Mouse (Mus musculus) frontal cortex, adult (tissue): ENCODE measurements at regions not wholly inside any gene's neighbourhood (a gene's known extent, or its start where the extent isn't known, plus 50 kb on each side); places are given as distances from the start of the nearest gene placed in this dataset.
A peak's percentile ranks its signal among the peaks of the same experiment; 100 is the strongest.

Source experiments
- ATAC-seq: cut with Nextera tagmentation; 2 replicates; pipeline ENCODE4 v1.9.2; 2017; ENCODE audit warnings: mild to moderate bottlenecking, moderate library complexity, mixed read lengths; ENCODE audit not compliant: low TSS enrichment

DNA sequence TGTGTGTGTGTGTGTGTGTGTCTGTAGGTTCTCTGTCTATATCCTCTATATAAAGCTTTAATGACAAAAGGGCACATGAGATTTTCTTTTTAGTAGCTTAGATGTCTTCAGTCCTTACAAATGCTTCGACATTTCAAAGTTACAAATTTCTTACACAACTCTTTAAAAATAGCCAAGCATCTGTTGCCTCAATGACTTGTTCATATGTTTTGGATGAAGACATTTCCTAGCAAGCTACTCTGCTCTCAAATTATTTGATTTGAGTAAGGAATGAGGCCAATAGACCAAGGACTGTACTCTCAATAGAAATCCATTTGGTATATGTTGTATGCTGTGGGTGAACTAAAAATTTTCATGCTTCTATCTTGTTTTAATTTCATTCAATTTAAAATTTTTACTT lies 611.3 kb upstream of the 4931408C20Rik start:
- peak; percentile 90 for ATAC-seq

DNA sequence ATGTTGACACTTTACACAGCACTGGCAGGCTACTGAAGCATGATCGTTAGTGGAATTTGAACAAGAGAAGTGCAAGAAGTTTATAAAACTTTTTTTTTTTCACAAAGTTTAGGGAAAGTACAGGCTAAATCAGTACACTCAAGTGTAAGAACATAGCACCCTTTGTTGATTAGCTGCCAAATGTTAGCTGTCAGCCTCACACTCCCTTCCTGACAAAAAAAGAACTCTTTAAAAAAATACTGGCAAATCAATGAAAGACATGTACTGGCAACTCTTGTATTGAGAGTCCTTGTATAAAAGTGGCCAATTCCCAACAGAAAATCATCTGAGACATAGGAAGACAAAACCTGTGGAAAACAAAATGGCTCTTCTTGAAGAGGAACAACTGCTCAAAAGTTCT lies 577.7 kb upstream of the 4931408C20Rik start:
- ATAC-seq, result peak; percentile 85

- ATAC-seq, result no peak
Observed at GRCm38 (mm10) chr1:27261159-27261558, 573.9 kb upstream of the 4931408C20Rik start.
